Mouse (Mus musculus) MEL (cell line): ENCODE measurements around the gene Ncs1. TPM values are rescaled to one million over a fixed set of nuclear protein-coding genes. Genes with fewer than 3 reads are reported as not detected.

Experiments used
- DNase-seq: peaks from one replicate; pipeline ENCODE4 v3.0.0; 2011; ENCODE audit warnings: low read depth, low spot score
- H3K27ac ChIP-seq: 2 replicates; pipeline ENCODE4 v1.5.1; 2012; ENCODE audit warnings: low read depth, mild to moderate bottlenecking, control low read depth, low read length, moderate library complexity; ENCODE audit not compliant: control insufficient read depth
- H3K27me3 ChIP-seq, 2 experiments: fragments of 150-350 bp in 1 of 2; sonication (generic) in 1 of 2; 2 replicates each; pipeline ENCODE4 v1.6.1; 2012; ENCODE audit warnings: low read length in 2 of 2, mild to moderate bottlenecking in 2 of 2, improper control_type of control experiment in 1 of 2, moderate library complexity in 1 of 2; ENCODE audit not compliant: insufficient read depth in 2 of 2, control insufficient read depth in 1 of 2
- H3K36me3 ChIP-seq, 2 experiments: 2 replicates each; pipeline ENCODE4 v1.6.1; 2012 to 2014; ENCODE audit warnings: low read length in 2 of 2, improper control_type of control experiment in 1 of 2, inconsistent platforms in 1 of 2, mild to moderate bottlenecking in 1 of 2; ENCODE audit not compliant: insufficient read depth in 2 of 2, control insufficient read depth in 1 of 2
- H3K4me1 ChIP-seq, 2 experiments: fragments of 150-350 bp in 1 of 2; sonication (generic) in 1 of 2; 2 replicates each; pipeline ENCODE4 v1.6.1; 2012; ENCODE audit warnings: low read length in 2 of 2, improper control_type of control experiment in 1 of 2, mild to moderate bottlenecking in 1 of 2; ENCODE audit not compliant: insufficient read depth in 2 of 2, control insufficient read depth in 1 of 2
- H3K4me3 ChIP-seq, 2 experiments: fragments of 150-350 bp in 1 of 2; sonication (generic) in 1 of 2; 2 replicates each; pipeline ENCODE4 v1.5.1; 2012; ENCODE audit warnings: low read depth in 2 of 2, low read length in 2 of 2, mild to moderate bottlenecking in 2 of 2, moderate library complexity in 2 of 2, control low read depth in 1 of 2, improper control_type of control experiment in 1 of 2; ENCODE audit not compliant: control insufficient read depth in 1 of 2, insufficient read depth in 1 of 2
- H3K79me2 ChIP-seq: 2 replicates; pipeline ENCODE4 v1.6.1; 2012; ENCODE audit warnings: mild to moderate bottlenecking, low read length, moderate library complexity; ENCODE audit not compliant: control insufficient read depth, poor library complexity, insufficient read depth
- H3K9ac ChIP-seq: 2 replicates; pipeline ENCODE4 v1.6.1; 2012; ENCODE audit warnings: low read depth, mild to moderate bottlenecking, control low read depth, low read length, moderate library complexity; ENCODE audit not compliant: control insufficient read depth, poor library complexity, severe bottlenecking
- H3K9me3 ChIP-seq: fragments of 150-350 bp; sonication (generic); replicated peaks from 2 replicates; pipeline ENCODE4 v1.6.1; 2012; ENCODE audit warnings: mild to moderate bottlenecking, low read length, improper control_type of control experiment, moderate library complexity; ENCODE audit not compliant: insufficient read depth
- CTCF ChIP-seq, 3 experiments: IDR thresholded peaks in 2 of 3; conservative IDR thresholded peaks in 1 of 3; 2 replicates each; pipeline ENCODE4 v1.5.1; 2011 to 2012; ENCODE audit warnings: low read length in 3 of 3, low read depth in 2 of 3, mild to moderate bottlenecking in 2 of 3, improper control_type of control experiment in 1 of 3, inconsistent platforms in 1 of 3, mixed read lengths in 1 of 3, moderate library complexity in 1 of 3; ENCODE audit not compliant: control insufficient read depth in 1 of 3, insufficient read depth in 1 of 3, poor library complexity in 1 of 3, severe bottlenecking in 1 of 3
- ELF1 ChIP-seq: IDR thresholded peaks from 2 replicates; pipeline ENCODE4 v1.6.1; 2014; ENCODE audit warnings: low read depth, mild to moderate bottlenecking, inconsistent platforms, low read length, improper control_type of control experiment, moderate library complexity
- GATA1 ChIP-seq: IDR thresholded peaks from 2 replicates; pipeline ENCODE4 v1.6.1; 2011; ENCODE audit warnings: low read depth, low read length, improper control_type of control experiment
- KAT2A ChIP-seq: conservative IDR thresholded peaks from 2 replicates; pipeline ENCODE4 v1.6.1; 2012; ENCODE audit warnings: low read depth, low read length, improper control_type of control experiment, inconsistent platforms
- MEF2A ChIP-seq: IDR thresholded peaks from 2 replicates; pipeline ENCODE4 v1.6.1; 2014; ENCODE audit warnings: low read depth, mild to moderate bottlenecking, inconsistent platforms, low read length, improper control_type of control experiment; ENCODE audit not compliant: poor library complexity, insufficient replicate concordance, severe bottlenecking; ENCODE audit errors: extremely low read depth
- MYB ChIP-seq: IDR thresholded peaks from 2 replicates; pipeline ENCODE4 v1.6.1; 2011; ENCODE audit warnings: mild to moderate bottlenecking, low read depth, low read length, improper control_type of control experiment
- POLR2AphosphoS5 ChIP-seq: IDR thresholded peaks from 2 replicates; pipeline ENCODE4 v1.6.1; 2012; ENCODE audit warnings: low read depth, borderline replicate concordance, mild to moderate bottlenecking, inconsistent platforms, low read length, moderate library complexity, mixed read lengths
- RAD21 ChIP-seq: IDR thresholded peaks from 2 replicates; pipeline ENCODE4 v1.6.1; 2011; ENCODE audit warnings: mild to moderate bottlenecking, low read depth, low read length, improper control_type of control experiment
- SMC3 ChIP-seq: IDR thresholded peaks from 2 replicates; pipeline ENCODE4 v1.6.1; 2011; ENCODE audit warnings: low read depth, low read length, improper control_type of control experiment
- TBP ChIP-seq: IDR thresholded peaks from 2 replicates; pipeline ENCODE4 v1.8.0; 2011; ENCODE audit warnings: low read depth, low read length, improper control_type of control experiment
- USF2 ChIP-seq, 2 experiments: IDR thresholded peaks; 2 replicates each; pipeline ENCODE4 v1.6.1; 2011 to 2012; ENCODE audit warnings: improper control_type of control experiment in 2 of 2, low read length in 2 of 2, borderline replicate concordance in 1 of 2, inconsistent platforms in 1 of 2, low read depth in 1 of 2, mild to moderate bottlenecking in 1 of 2; ENCODE audit not compliant: insufficient read depth in 1 of 2
- ZNF384 ChIP-seq: IDR thresholded peaks from 2 replicates; pipeline ENCODE4 v1.6.1; 2012; ENCODE audit warnings: low read depth, mild to moderate bottlenecking, inconsistent platforms, low read length, improper control_type of control experiment
- polyA plus RNA-seq, 2 experiments: library from polyadenylated mRNA; stranded (reverse) in 1 of 2; unstranded in 1 of 2; fragments of >175 nt in 1 of 2; fragments of >200 nt in 1 of 2; gene quantifications; 2 replicates each; pipeline versions ENCODE4 v1.2.1 to v1.2.4; 2012; ENCODE audit warnings: low replicate concordance in 2 of 2, low read depth in 1 of 2; ENCODE audit not compliant: insufficient read length in 2 of 2, insufficient read depth in 1 of 2, missing spikeins in 1 of 2
- total RNA-seq: library from RNA; depleted of rRNA; stranded (reverse); fragments of 300-350 nt; gene quantifications from 2 replicates; pipeline ENCODE4 v1.2.3, GENCODE M21; 2012

Ncs1 gene
- total and polyA plus RNA-seq, 3 experiments, result 14.5 to 17.6 TPM; not detected in 1

DNA sequence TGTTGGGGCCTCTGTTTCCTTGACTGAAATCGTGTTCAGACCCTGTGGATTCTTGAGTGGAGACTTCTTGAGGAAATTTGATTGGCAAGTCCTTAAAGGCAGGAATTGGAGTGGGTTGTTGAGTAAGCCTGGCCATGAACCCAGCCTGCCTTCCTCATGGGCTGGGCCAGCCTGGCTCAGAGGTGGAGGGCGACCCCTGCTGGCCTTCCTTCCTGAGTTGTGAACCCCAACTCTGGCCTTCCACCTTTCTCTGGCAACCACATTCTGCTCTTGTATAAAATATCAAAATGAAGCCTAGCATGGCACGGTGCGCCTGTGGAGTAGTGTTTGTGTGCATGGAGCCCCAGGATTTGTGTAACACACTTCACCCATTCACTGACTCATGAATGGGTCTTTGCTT lies 60.1 kb downstream of the Ncs1 start:
- Histone ChIP-seq H3K27ac (no peak overlapping the region), H3K79me2 (no peaks in the 10 kb centered on the region), H3K9me3 (no peaks in the 10 kb centered on the region), H3K4me3 (peak overlapping the region; percentile 18 to 43; a peak in 2 of 4 replicates), H3K4me1 (no peaks in the 10 kb centered on the region; a peak in 1 of 4 replicates), H3K27me3 (peaks cover 0 to 1% of the 10 kb centered on the region in 2 experiments; a peak in 2 of 4 replicates), H3K36me3 (no peaks in the 10 kb centered on the region), H3K9ac (no peak overlapping the region)
- peak; percentile 68 for DNase-seq
- TF ChIP-seq USF2 (IDR thresholded peaks at IDR 0.05; ENCODE audit: borderline replicate concordance in 1 of 2, insufficient read depth in 1 of 2, low read depth in 1 of 2, low read length in 2 of 2) (no peak), RAD21 (peak; percentile 60), SMC3 (peak; percentile 72), CTCF (IDR thresholded peaks at IDR 0.05 in 2 of 3, conservative IDR thresholded peaks at IDR 0.05 in 1 of 3; ENCODE audit: control insufficient read depth in 1 of 3, insufficient read depth in 1 of 3, low read depth in 2 of 3, low read length in 3 of 3, poor library complexity in 1 of 3, severe bottlenecking in 1 of 3) (peak; percentile 64 to 92 (median 79))

DNA sequence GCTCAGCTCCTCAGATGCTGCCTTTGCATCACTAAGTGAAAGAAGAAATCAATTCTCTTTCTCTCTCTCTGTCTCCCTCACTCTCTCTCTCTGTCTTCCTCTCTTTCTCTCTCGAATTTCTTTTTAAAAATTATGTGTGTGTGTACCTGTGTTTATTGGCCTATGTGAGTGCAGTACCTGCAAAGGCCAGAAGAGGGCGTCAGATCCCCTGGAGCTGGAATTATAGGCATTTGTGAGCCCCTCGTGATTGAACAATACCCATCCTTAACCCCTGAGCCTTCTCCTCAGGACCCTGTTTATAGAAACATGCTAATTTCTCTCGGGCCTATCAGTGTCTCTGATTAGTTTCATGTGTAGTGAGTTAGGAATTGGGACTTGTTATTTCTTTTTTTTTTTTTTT lies 62.6 kb downstream of the Ncs1 start:
- H3K9ac ChIP-seq, result no peak overlapping the region
- no peak for DNase-seq
- no peak overlapping the region for H3K4me3 ChIP-seq
- TF ChIP-seq SMC3 (no peak), CTCF (IDR thresholded peaks at IDR 0.05 in 2 of 3, conservative IDR thresholded peaks at IDR 0.05 in 1 of 3; ENCODE audit: control insufficient read depth in 1 of 3, insufficient read depth in 1 of 3, low read depth in 2 of 3, low read length in 3 of 3, poor library complexity in 1 of 3, severe bottlenecking in 1 of 3) (peak; percentile 28 to 45 (median 28); a peak in 4 of 6 replicates)
- TF ChIP-seq, all 39 proteins: peak for 1
- H3K27me3 ChIP-seq, result peaks cover 0 to 1% of the 10 kb centered on the region in 2 experiments; a peak in 3 of 4 replicates
- H3K4me1 ChIP-seq, result no peaks in the 10 kb centered on the region; a peak in 1 of 4 replicates
- H3K36me3 ChIP-seq, result no peaks in the 10 kb centered on the region
- no peaks in the 10 kb centered on the region for H3K9me3 ChIP-seq
- H3K27ac ChIP-seq, result no peak overlapping the region
- H3K79me2 ChIP-seq, result no peaks in the 10 kb centered on the region

- TF ChIP-seq POLR2AphosphoS5 (no peak), ZNF384 (no peak), KAT2A (no peak), TBP (no peak), MYB (no peak), ELF1 (no peak), GATA1 (no peak), MEF2A (no peak)
- Histone ChIP-seq H3K27me3 (peaks cover 0 to 1% of the 10 kb centered on the region in 2 experiments; a peak in 3 of 4 replicates), H3K36me3 (no peaks in the 10 kb centered on the region), H3K9ac (no peak overlapping the region), H3K4me1 (no peaks in the 10 kb centered on the region; a peak in 1 of 4 replicates), H3K27ac (no peak overlapping the region), H3K79me2 (no peaks in the 10 kb centered on the region), H3K4me3 (no peak overlapping the region), H3K9me3 (no peaks in the 10 kb centered on the region)
- no peak for DNase-seq
Measured at GRCm38 (mm10) chr2:31309549-31309948, 63.9 kb downstream of the Ncs1 start.
